Mouse (Mus musculus) heart, embryonic 12.5 days (tissue): Measurements from ENCODE around the gene Slc9a6. TPM values are rescaled to one million over a fixed set of nuclear protein-coding genes. Genes with fewer than 3 reads are reported as not detected.
A peak's percentile ranks its signal among the peaks of the same experiment; 100 is the strongest.

Experiments
- ATAC-seq: fragments of 200-750 bp; cut with Nextera tagmentation; 2 replicates; pipeline ENCODE4 v1.8.0; 2017; ENCODE audit warnings: moderate TSS enrichment, moderate library complexity; ENCODE audit not compliant: insufficient number of reproducible peaks, low FRiP score
- H3K27ac ChIP-seq: fragments of 300-500 bp; sonication (generic); 2 replicates; pipeline ENCODE4 v1.5.1; 2016; ENCODE audit warnings: mild to moderate bottlenecking, moderate library complexity; ENCODE audit not compliant: poor library complexity, severe bottlenecking
- H3K27me3 ChIP-seq: fragments of 300-500 bp; sonication (generic); replicated peaks from 2 replicates; pipeline ENCODE4 v1.6.1; 2016; ENCODE audit warnings: mild to moderate bottlenecking, moderate library complexity
- H3K36me3 ChIP-seq: fragments of 300-500 bp; sonication (generic); 2 replicates; pipeline ENCODE4 v1.6.1; 2016; ENCODE audit warnings: mild to moderate bottlenecking, moderate library complexity
- H3K4me1 ChIP-seq: fragments of 300-500 bp; sonication (generic); replicated peaks from 2 replicates; pipeline ENCODE4 v1.6.1; 2016; ENCODE audit warnings: mild to moderate bottlenecking
- H3K4me2 ChIP-seq: fragments of 300-500 bp; sonication (generic); 2 replicates; pipeline ENCODE4 v1.6.1; 2016; ENCODE audit warnings: mild to moderate bottlenecking, moderate library complexity
- H3K4me3 ChIP-seq: fragments of 300-500 bp; sonication (generic); 2 replicates; pipeline ENCODE4 v1.5.1; 2016; ENCODE audit warnings: mild to moderate bottlenecking
- H3K9ac ChIP-seq: fragments of 300-500 bp; sonication (generic); 2 replicates; pipeline ENCODE4 v1.6.1; 2016; ENCODE audit warnings: mild to moderate bottlenecking, moderate library complexity
- H3K9me3 ChIP-seq: fragments of 300-500 bp; sonication (generic); replicated peaks from 2 replicates; pipeline ENCODE4 v1.6.1; 2016; ENCODE audit warnings: mild to moderate bottlenecking, moderate library complexity
- WGBS: fragments of 180-500 bp; shearing (Covaris S2); methylation state at CpG from one replicate; pipeline ENCODE4 v1.1.7; 2016; 5-methylcytosine and 5-hydroxymethylcytosine counted together
- polyA plus RNA-seq: library from polyadenylated mRNA; unstranded; fragments of >200 nt; fragmentation: Nextera tagmentation; extraction: Ambion mirVana; gene quantifications from 2 replicates; pipeline ENCODE4 v1.2.1, GENCODE M21; 2016

The Slc9a6 gene
- polyA plus RNA-seq: 8.0 and 9.2 TPM in 2 replicates

DNA sequence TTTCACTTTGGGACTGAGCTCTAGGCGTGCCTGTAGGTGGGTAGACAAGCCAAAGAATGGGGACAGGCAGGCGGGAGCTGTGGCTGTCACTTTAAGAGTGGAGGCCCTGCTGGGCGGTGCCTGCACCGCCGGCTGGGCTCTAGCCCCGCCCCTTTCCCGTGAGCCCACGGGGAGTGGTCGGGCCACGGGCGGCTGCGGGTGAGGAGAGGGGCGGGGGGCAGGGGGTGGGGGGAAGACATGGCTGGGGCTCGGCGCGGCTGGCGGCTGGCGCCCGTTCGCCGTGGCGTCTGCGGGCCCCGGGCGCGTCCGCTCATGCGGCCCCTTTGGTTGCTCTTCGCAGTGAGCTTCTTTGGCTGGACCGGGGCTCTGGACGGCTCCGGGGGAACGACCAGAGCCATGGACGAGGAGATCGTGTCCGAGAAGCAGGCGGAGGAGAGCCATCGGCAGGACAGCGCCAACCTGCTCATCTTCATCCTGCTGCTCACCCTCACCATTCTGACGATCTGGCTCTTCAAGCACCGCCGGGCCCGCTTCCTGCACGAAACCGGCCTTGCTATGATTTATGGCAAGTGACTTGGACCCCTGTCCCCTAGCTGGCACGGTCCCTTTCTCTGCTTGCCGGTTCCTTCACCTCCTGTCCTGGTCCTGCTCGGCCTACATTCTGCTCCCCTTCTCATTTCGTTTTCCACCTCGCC lies at the start of gene Slc9a6:
TSS of gene Slc9a6 (plus strand) at position 135 of the 695 bp plus-strand sequence.
- Histone ChIP-seq H3K36me3 (no peaks in the 10 kb centered on the region), H3K4me3 (peak within 1 kb of the TSS; percentile 78), H3K27me3 (no peaks in the 10 kb centered on the region), H3K9me3 (no peaks in the 10 kb centered on the region), H3K4me2 (peak within 1 kb of the TSS; percentile 81), H3K9ac (peak within 1 kb of the TSS; percentile 79), H3K4me1 (peaks cover 12% of the 10 kb centered on the region), H3K27ac (peak within 1 kb of the TSS; percentile 64)
- ATAC-seq: peak; percentile 96
- 9% methylated on average over 35 of the region's 50 CpGs for WGBS

DNA sequence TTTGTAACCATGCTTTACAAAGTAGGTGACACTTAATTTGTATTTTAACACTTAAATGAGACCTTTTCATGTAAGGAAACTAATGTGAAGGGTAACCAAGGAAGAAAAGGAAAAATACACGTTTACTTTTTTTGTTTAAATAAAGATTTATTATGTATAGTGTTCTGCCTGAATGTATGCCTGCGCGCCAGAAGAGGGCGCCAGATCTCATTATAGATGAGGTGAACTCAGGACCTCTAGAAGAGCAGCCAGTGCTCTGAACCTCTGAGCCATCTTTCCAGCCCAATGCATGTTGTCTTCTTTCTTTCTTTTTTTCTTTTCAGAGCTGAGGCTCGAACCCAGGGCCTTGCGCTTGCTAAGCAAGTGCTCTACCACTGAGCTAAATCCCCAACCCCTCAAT lies 37.1 kb upstream of the Slc9a6 start:
- Histone ChIP-seq H3K4me2 (no peak overlapping the region), H3K36me3 (no peaks in the 10 kb centered on the region), H3K9me3 (no peaks in the 10 kb centered on the region), H3K4me3 (no peak overlapping the region), H3K27ac (no peak overlapping the region), H3K4me1 (no peaks in the 10 kb centered on the region), H3K27me3 (no peaks in the 10 kb centered on the region), H3K9ac (no peak overlapping the region)
- no peak for ATAC-seq
- WGBS: 18% methylated on average over 6 of the region's 6 CpGs

DNA sequence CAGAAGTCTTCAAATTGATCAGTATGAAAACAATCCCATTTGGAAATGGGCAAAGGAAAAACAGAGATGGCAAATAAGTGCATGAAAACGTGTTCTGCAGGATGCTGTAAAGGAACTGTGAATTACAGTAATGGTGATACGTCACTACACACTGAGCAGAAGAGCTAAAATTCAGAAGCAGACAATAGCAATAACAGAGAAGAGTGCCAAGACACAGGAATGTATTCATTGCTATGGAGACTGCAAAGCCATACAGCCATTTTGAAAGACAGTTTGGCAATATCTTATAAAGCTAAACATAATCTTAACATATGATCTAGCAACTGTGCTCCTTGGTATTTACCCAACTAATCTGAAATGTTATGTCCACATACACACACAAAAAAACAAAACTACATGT lies 31.4 kb upstream of the Slc9a6 start:
- no peak overlapping the region for H3K27ac ChIP-seq
- H3K27me3 ChIP-seq: no peaks in the 10 kb centered on the region
- no peak overlapping the region for H3K9ac ChIP-seq
- no peak overlapping the region for H3K4me3 ChIP-seq
- no peak overlapping the region for H3K4me2 ChIP-seq
- H3K4me1 ChIP-seq: no peaks in the 10 kb centered on the region
- no peak for ATAC-seq
- 78% methylated on average over 2 of the region's 2 CpGs for WGBS
- H3K9me3 ChIP-seq: no peaks in the 10 kb centered on the region
- no peaks in the 10 kb centered on the region for H3K36me3 ChIP-seq

DNA sequence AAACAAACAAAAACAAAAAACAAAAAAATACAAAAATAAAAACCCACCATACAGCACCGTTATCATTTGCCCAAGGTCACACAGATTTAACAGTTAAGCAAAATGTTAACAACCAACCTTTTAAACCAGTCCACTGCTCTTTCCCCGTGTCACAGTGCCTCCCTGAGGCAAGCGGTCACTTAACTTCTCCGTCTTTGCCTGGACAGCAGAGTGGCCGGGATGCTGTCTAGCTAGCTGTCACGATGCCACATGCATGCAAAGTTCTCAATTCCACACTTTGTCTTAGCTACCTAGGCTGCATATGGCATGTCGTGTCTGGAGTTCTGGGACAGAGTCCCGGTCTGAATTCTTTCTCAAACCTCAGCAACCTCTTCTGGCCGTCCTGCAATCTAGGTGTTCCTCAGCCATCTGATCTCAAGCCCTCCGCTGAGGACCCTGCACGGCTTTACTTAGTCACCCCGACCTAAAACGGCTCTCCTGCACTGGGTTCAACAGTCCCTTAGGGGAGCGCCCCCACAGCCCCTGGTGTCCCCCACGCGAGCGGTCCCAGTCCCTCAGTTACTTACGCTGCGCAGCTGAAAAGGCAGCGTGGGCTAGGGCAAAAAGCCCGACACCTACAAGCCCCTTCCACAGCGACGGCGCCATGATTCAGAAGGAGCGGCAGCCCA lies 12.2 kb upstream of the Slc9a6 start:
- Histone ChIP-seq H3K9me3 (no peaks in the 10 kb centered on the region), H3K4me2 (peak overlapping the region; percentile 66), H3K9ac (peak overlapping the region; percentile 81), H3K27me3 (no peaks in the 10 kb centered on the region), H3K27ac (peak overlapping the region; percentile 79), H3K4me3 (peak overlapping the region; percentile 79), H3K36me3 (peaks cover 4% of the 10 kb centered on the region; the same call in 1 of the 2 replicates), H3K4me1 (peaks cover 6% of the 10 kb centered on the region; the same call in 1 of the 2 replicates)
- 12% methylated on average over 25 of the region's 25 CpGs for WGBS
- peak; percentile 67 for ATAC-seq

DNA sequence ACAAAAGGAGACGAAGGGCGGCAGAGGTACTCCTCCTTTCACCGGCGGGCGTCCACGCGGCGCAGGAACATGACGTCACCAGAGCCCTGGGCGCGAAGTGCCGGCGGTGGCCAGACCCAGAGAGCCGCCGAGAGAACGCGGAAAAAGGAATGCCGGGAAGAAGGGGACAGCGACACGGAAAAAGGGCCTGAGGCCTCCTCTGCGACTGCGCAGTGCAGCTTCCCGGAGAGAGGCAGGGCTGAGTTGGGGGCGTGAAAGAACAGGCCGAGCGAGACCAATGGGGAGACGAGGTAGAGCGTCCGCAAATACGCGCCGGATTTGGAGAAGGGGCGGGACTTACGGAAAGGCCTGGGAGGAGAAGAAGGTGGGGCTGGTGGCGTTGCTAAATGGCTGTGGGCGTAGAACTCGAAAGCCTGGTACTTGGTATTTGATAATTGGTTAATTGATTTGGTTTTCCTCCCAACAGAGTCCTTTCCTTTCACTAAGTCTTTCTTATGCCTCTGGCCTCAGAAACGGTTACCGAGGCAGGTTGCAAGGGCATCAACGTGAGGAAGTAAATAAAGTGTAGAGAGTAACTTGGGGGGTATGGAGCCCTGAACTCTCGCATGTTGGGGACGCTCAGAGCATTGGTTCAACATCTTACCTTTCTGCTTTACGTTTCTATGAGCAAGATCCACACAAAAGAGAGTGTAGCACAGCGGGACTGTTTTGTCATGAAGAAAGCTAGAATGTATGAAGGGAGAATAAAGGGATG lies 11.5 kb upstream of the Slc9a6 start, which contains the start of gene Mmgt1:
TSS of gene Mmgt1 (minus strand) at position 183 of the 754 bp plus-strand sequence.
- Histone ChIP-seq H3K4me2 (peak within 1 kb of the TSS; percentile 66), H3K9me3 (no peaks in the 10 kb centered on the region), H3K27me3 (no peaks in the 10 kb centered on the region), H3K27ac (peak within 1 kb of the TSS; percentile 79), H3K4me1 (peaks cover 6% of the 10 kb centered on the region; the same call in 1 of the 2 replicates), H3K9ac (peak within 1 kb of the TSS; percentile 81), H3K4me3 (peak within 1 kb of the TSS; percentile 79), H3K36me3 (peaks cover 4% of the 10 kb centered on the region; the same call in 1 of the 2 replicates)
- peak; percentile 97 for ATAC-seq
- 11% methylated on average over 44 of the region's 44 CpGs for WGBS

DNA sequence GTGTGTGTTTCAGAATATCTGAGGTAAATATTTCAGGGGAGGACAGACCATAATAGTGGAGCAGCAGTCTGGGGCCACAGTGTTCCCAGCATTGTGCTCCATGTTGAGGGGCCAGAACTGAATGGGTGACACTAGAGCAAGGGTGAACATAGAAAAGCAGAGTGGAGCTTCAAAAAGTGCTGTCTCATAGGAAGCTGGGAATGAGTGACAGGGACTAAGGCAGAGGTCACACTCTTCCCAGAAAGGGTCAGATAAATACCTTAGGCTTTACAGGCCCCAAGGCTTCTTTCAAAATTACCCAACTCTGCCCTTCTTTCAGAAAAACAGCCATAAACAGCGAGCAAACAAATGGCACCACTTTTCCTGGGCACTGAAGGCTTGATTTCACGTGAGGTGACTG lies 3.0 kb upstream of the Slc9a6 start:
- peaks cover 12% of the 10 kb centered on the region for H3K4me1 ChIP-seq
- ATAC-seq: no peak
- H3K9me3 ChIP-seq: no peaks in the 10 kb centered on the region
- WGBS: 47% methylated on average over 2 of the region's 2 CpGs
- no peak overlapping the region for H3K4me3 ChIP-seq
- no peak overlapping the region for H3K9ac ChIP-seq
- H3K27me3 ChIP-seq: no peaks in the 10 kb centered on the region
- no peak overlapping the region for H3K27ac ChIP-seq
- H3K36me3 ChIP-seq: no peaks in the 10 kb centered on the region
- no peak overlapping the region for H3K4me2 ChIP-seq

DNA sequence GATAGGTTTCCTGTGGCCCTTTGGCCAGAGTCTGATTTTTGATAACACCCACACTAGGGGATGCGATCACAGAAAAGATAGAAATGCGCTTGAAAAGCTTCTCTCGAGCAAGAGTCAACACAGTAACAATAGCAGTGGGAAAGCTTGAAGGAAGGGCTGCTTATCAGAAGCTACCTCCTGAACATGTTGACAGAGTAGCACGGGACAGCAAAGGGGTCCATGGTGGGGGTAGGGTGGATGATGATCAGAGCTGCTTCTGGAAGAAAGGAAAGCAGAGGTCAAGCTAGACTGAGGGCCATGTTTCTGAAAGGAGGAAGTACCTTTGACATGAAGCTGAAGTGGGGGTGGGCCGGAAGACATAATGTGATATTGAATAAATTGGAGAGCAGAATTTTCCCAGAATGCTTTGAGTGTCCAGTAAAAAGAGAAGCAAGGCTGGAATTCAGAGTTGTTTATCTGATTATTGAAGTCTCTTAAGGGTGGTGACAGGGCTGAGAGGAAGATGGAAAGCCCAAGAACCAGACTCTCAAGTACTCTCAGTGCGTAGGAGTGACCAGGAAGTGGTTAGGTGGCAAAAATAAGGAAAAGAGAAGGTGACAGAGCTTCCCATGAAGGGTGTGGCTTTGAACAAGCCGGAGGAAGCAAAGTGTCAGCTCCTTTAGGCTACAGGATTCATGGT lies 2.4 kb upstream of the Slc9a6 start:
- no peaks in the 10 kb centered on the region for H3K36me3 ChIP-seq
- no peak overlapping the region for H3K27ac ChIP-seq
- H3K4me3 ChIP-seq: no peak overlapping the region
- ATAC-seq: no peak
- no peak overlapping the region for H3K4me2 ChIP-seq
- peaks cover 12% of the 10 kb centered on the region for H3K4me1 ChIP-seq
- no peaks in the 10 kb centered on the region for H3K27me3 ChIP-seq
- WGBS: 42% methylated on average over 7 of the region's 7 CpGs
- no peak overlapping the region for H3K9ac ChIP-seq
- H3K9me3 ChIP-seq: no peaks in the 10 kb centered on the region

DNA sequence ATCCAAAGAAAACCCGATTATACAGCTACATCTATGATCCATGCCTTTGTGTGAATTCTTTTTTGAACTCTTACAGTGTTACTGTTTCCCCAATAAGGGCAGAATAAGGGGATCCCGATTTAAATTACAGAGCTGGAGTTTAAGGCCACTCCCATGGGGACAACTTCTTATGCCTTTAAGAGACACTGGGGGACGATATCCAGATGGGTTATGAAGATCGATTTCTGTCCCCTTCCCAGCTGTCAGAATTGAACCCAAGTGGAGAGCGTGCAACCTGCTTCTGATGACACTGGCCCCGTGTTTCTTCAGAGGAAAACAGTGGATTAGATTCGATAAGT lies 303 bp upstream of the Slc9a6 start:
- H3K4me2 ChIP-seq: peak overlapping the region; percentile 81
- H3K27me3 ChIP-seq: no peaks in the 10 kb centered on the region
- 22% methylated on average over 7 of the region's 7 CpGs for WGBS
- H3K4me1 ChIP-seq: peaks cover 12% of the 10 kb centered on the region
- H3K4me3 ChIP-seq: peak overlapping the region; percentile 78
- H3K9ac ChIP-seq: peak overlapping the region; percentile 67
- no peaks in the 10 kb centered on the region for H3K36me3 ChIP-seq
- ATAC-seq: no peak
- H3K9me3 ChIP-seq: no peaks in the 10 kb centered on the region
- H3K27ac ChIP-seq: no peak overlapping the region

DNA sequence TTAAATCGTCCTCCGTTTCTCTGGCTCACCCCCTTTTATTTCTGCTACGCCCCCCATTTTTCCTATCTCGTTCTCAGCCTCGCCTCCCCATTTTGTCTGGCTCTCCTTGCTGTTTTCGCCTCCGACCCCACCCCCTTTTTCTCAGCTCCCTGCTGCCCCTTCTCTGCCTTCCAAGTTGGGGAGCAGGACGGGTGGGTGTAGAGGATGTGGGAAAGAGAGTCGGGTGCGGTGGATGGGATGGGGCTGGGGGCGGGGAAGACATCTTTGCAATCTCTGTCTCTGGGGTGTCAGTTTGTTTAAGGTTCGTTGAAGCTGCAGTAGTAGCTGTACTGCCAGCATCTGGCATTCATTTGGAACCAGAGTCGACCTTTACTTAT lies 749 bp downstream of the Slc9a6 start:
- Histone ChIP-seq H3K4me1 (peaks cover 12% of the 10 kb centered on the region), H3K27me3 (no peaks in the 10 kb centered on the region), H3K4me2 (peak overlapping the region; percentile 81), H3K36me3 (no peaks in the 10 kb centered on the region), H3K9me3 (no peaks in the 10 kb centered on the region), H3K4me3 (peak overlapping the region; percentile 78), H3K27ac (no peak overlapping the region), H3K9ac (peak overlapping the region; percentile 79)
- WGBS: 18% methylated on average over 13 of the region's 13 CpGs
- no peak for ATAC-seq

DNA sequence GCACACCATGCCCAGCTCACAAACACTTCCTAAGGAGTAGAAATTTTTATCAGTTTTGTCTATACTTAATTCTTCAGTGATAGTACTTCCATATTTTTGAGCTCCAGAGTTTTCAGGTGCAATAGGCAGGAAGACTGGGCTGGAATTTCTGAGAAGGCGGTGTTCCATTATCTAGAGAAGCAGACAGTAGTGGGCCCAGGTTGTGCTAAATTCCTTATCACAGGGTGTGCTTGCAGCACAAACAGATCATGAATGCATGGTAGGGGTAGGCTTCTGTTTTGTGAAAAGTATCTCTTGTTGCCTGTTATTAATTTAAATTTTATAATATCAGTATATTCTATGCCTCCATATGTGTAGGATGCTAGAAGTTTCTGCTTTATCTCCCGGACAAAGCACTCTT lies 5.7 kb downstream of the Slc9a6 start:
- no peak overlapping the region for H3K9ac ChIP-seq
- ATAC-seq: no peak
- no peaks in the 10 kb centered on the region for H3K9me3 ChIP-seq
- no peak overlapping the region for H3K27ac ChIP-seq
- H3K4me1 ChIP-seq: peaks cover 8% of the 10 kb centered on the region; the same call in 1 of the 2 replicates
- WGBS: 85% methylated on average over 2 of the region's 2 CpGs
- no peaks in the 10 kb centered on the region for H3K36me3 ChIP-seq
- H3K4me2 ChIP-seq: no peak overlapping the region
- no peaks in the 10 kb centered on the region for H3K27me3 ChIP-seq
- H3K4me3 ChIP-seq: no peak overlapping the region

DNA sequence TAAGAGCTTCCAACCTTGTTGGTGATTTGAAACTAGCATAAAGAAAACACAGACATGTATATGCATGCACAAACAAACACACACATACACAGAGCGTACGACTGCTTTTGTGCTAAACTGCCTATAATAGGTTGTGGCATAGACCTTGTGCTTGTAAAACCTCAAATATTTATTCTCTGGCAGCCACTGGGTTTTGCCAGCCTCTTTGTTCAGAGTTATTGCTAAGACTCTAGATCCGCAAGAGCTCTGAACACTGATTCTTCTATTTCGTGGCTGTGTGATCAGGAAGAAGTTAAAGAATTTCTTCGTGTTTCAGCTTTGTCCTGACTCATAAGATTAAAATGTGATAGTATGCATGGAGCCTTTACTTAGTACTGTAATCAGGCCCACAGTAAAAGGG lies 26.6 kb downstream of the Slc9a6 start:
- no peak overlapping the region for H3K9ac ChIP-seq

More for the DNA sequence above, 26.6 kb downstream of the Slc9a6 start:
- H3K4me3 ChIP-seq: no peak overlapping the region
- no peak for ATAC-seq
- H3K4me1 ChIP-seq: no peaks in the 10 kb centered on the region
- H3K27me3 ChIP-seq: no peaks in the 10 kb centered on the region
- WGBS: 76% methylated on average over 5 of the region's 5 CpGs
- 0 out of 2 replicates have a peak, but pooled peaks cover 4% of the 10 kb centered on the region for H3K36me3 ChIP-seq
- no peak overlapping the region for H3K27ac ChIP-seq
- no peak overlapping the region for H3K4me2 ChIP-seq
- no peaks in the 10 kb centered on the region for H3K9me3 ChIP-seq
